Mouse (Mus musculus) ES-E14 (cell line): ENCODE results near the gene Senp2. TPM values are rescaled to one million over a fixed set of nuclear protein-coding genes. Genes with fewer than 3 reads are reported as not detected.
A peak's percentile ranks its signal among the peaks of the same experiment; 100 is the strongest.

Source experiments
- DNase-seq: peaks from one replicate; pipeline ENCODE4 v3.0.0-alpha.2; 2013; ENCODE audit warnings: low read depth, low spot score
- H3K27ac ChIP-seq: 2 replicates; pipeline ENCODE4 v1.5.1; 2012; ENCODE audit warnings: low read depth, mild to moderate bottlenecking, low read length, moderate library complexity, mixed read lengths; ENCODE audit not compliant: poor library complexity, insufficient read depth, severe bottlenecking
- H3K36me3 ChIP-seq: 2 replicates; pipeline ENCODE4 v1.6.1; 2012; ENCODE audit warnings: mild to moderate bottlenecking, low read length, moderate library complexity, mixed read lengths; ENCODE audit not compliant: control insufficient read depth, poor library complexity, insufficient read depth, severe bottlenecking
- H3K4me1 ChIP-seq, 2 experiments: fragments of 150-350 bp in 1 of 2; sonication (generic) in 1 of 2; 2 replicates each; pipeline ENCODE4 v1.6.1; 2012; ENCODE audit warnings: low read length in 2 of 2, mild to moderate bottlenecking in 1 of 2, mixed read lengths in 1 of 2; ENCODE audit not compliant: control insufficient read depth in 2 of 2, insufficient read depth in 2 of 2, poor library complexity in 1 of 2
- H3K4me3 ChIP-seq, 2 experiments: fragments of 150-350 bp in 1 of 2; sonication (generic) in 1 of 2; 2 replicates each; pipeline ENCODE4 v1.5.1; 2012; ENCODE audit warnings: low read length in 2 of 2, low read depth in 1 of 2, mild to moderate bottlenecking in 1 of 2, mixed read lengths in 1 of 2; ENCODE audit not compliant: insufficient read depth in 1 of 2, poor library complexity in 1 of 2, severe bottlenecking in 1 of 2
- H3K9ac ChIP-seq: 2 replicates; pipeline ENCODE4 v1.6.1; 2012; ENCODE audit warnings: low read depth, mild to moderate bottlenecking, low read length, mixed read lengths; ENCODE audit not compliant: poor library complexity, insufficient read depth, severe bottlenecking
- H3K9me3 ChIP-seq: fragments of 150-350 bp; sonication (generic); 2 replicates; pipeline ENCODE4 v1.6.1; 2012; ENCODE audit warnings: low read depth, mild to moderate bottlenecking, low read length; ENCODE audit not compliant: control insufficient read depth, insufficient read depth
- CHD2 ChIP-seq: IDR thresholded peaks from 2 replicates; pipeline ENCODE4 v1.6.1; 2014; ENCODE audit warnings: mild to moderate bottlenecking, low read depth, low read length, inconsistent platforms
- HCFC1 ChIP-seq: IDR thresholded peaks from 2 replicates; pipeline ENCODE4 v1.6.1; 2012; ENCODE audit warnings: low read length, inconsistent platforms, borderline replicate concordance; ENCODE audit not compliant: insufficient read depth
- MAFK ChIP-seq: IDR thresholded peaks from 2 replicates; pipeline ENCODE4 v1.6.1; 2014; ENCODE audit warnings: mild to moderate bottlenecking, low read depth, low read length, inconsistent platforms; ENCODE audit not compliant: insufficient read depth
- ZC3H11A ChIP-seq: IDR thresholded peaks from 2 replicates; pipeline ENCODE4 v1.6.1; 2012; ENCODE audit warnings: low read depth, mild to moderate bottlenecking, inconsistent platforms, low read length, borderline replicate concordance
- ZNF384 ChIP-seq: IDR thresholded peaks from 2 replicates; pipeline ENCODE4 v1.6.1; 2012; ENCODE audit warnings: low read depth, low read length, inconsistent platforms
- in situ Hi-C, 2 experiments: fragments of 600-800 bp; cut with MboI; formaldehyde crosslinking; loops; one replicate each; pipeline ENCODE4 v1.15.1; 2025; ENCODE audit warnings: low sequenced_read_pairs in 2 of 2, inconsistent platforms in 1 of 2; ENCODE audit not compliant: unreplicated experiment in 2 of 2
- total RNA-seq: library from RNA; depleted of rRNA; stranded (reverse); fragments of 300-350 nt; gene quantifications from 2 replicates; pipeline ENCODE4 v1.2.3, GENCODE M21; 2012; rRNA removed

The Senp2 gene
- 51.4 and 59.1 TPM in 2 replicates for total RNA-seq

- Histone ChIP-seq H3K36me3 (no peaks in the 10 kb centered on the region), H3K27ac (peak within 1 kb of the TSS; percentile 28; the same call in 1 of the 2 replicates), H3K9me3 (no peaks in the 10 kb centered on the region), H3K4me1 (peaks cover 2 to 6% of the 10 kb centered on the region in 2 experiments; a peak in 2 of 4 replicates), H3K9ac (peak within 1 kb of the TSS; percentile 96), H3K4me3 (peak within 1 kb of the TSS; percentile 77 to 98)
- TF ChIP-seq CHD2: 0 out of 2 replicates have a peak, but pooled peaks have one; percentile 18
- TF ChIP-seq MAFK: no peak
- TF ChIP-seq ZC3H11A: no peak
- TF ChIP-seq ZNF384: no peak
- TF ChIP-seq HCFC1: peak; percentile 68; the same call in 1 of the 2 replicates
- in situ Hi-C loops: no loop called here
- peak; percentile 100 for DNase-seq
Measured at GRCm38 (mm10) chr16:22009099-22009584, at the start of gene Senp2. Gene Senp2 (plus strand): TSS chr16:22009484.

GRCm38 (mm10) chr16:21965576-21965975 lies 43.7 kb upstream of the Senp2 start:
- H3K36me3 ChIP-seq: peaks cover 19% of the 10 kb centered on the region
- no peak overlapping the region for H3K4me3 ChIP-seq
- H3K9ac ChIP-seq: no peak overlapping the region
- H3K9me3 ChIP-seq: no peaks in the 10 kb centered on the region
- no peak for TF ChIP-seq ZNF384
- TF ChIP-seq MAFK: no peak
- no peak for TF ChIP-seq ZC3H11A
- no peak for TF ChIP-seq HCFC1
- no peak for TF ChIP-seq CHD2
- no peak for DNase-seq
- H3K4me1 ChIP-seq: no peaks in the 10 kb centered on the region; a peak in 1 of 4 replicates
- in situ Hi-C loops: no loop called here
- H3K27ac ChIP-seq: no peak overlapping the region

GRCm38 (mm10) chr16:21969874-21970273 lies 39.4 kb upstream of the Senp2 start:
- DNase-seq: no peak
- H3K4me3 ChIP-seq: no peak overlapping the region
- peaks cover 0 to 6% of the 10 kb centered on the region in 2 experiments; a peak in 2 of 4 replicates for H3K4me1 ChIP-seq
- H3K36me3 ChIP-seq: peaks cover 19% of the 10 kb centered on the region
- no peak for TF ChIP-seq CHD2
- no peak for TF ChIP-seq ZNF384
- no peak for TF ChIP-seq MAFK
- TF ChIP-seq HCFC1: no peak
- no peak for TF ChIP-seq ZC3H11A
- no peak overlapping the region for H3K27ac ChIP-seq
- H3K9ac ChIP-seq: no peak overlapping the region
- no peaks in the 10 kb centered on the region for H3K9me3 ChIP-seq
- in situ Hi-C loops: no loop called here

- no peak for DNase-seq
- in situ Hi-C loops: no loop called here
- H3K36me3 ChIP-seq: peaks cover 17% of the 10 kb centered on the region
- no peak overlapping the region for H3K9ac ChIP-seq
- TF ChIP-seq MAFK (no peak), HCFC1 (no peak), ZC3H11A (no peak), ZNF384 (no peak), CHD2 (no peak)
- no peaks in the 10 kb centered on the region for H3K9me3 ChIP-seq
- H3K4me1 ChIP-seq: peaks cover 0 to 6% of the 10 kb centered on the region in 2 experiments; a peak in 2 of 4 replicates
- no peak overlapping the region for H3K4me3 ChIP-seq
- no peak overlapping the region for H3K27ac ChIP-seq
Measured at GRCm38 (mm10) chr16:21970536-21970935, 38.7 kb upstream of the Senp2 start.
